Comparison of ENCODE assay signal across 14 mouse cellular contexts in genomic region chr1:153075955-153076354, GRCm38 (mm10).
A peak's percentile ranks its signal among the peaks of the same experiment; 100 is the strongest.
DNase-seq lines count a peak whose midpoint lies in the region; ATAC-seq and TF ChIP-seq lines count a peak whose summit lies in the region.
"Had no signal": no experiment of that assay in that cellular context is flagged by ENCODE, and none has a peak within 500 bp of the region (broad histone marks: within the 10 kb centered on the region; RNA-seq: fewer than 3 reads in every experiment).

No protein-coding gene starts in this region.

- H3K27me3 ChIP-seq in kidney, embryonic 15.5 days, result peaks cover 38% of the 10 kb centered on the region
- H3K27me3 ChIP-seq in stomach, embryonic 16.5 days (ENCODE audit: control insufficient read depth, insufficient read depth, low read length), result peaks cover 7% of the 10 kb centered on the region
- H3K27me3 ChIP-seq in stomach, postnatal 0 days (ENCODE audit: control insufficient read depth, insufficient read depth, low read length), result no peaks in the 10 kb centered on the region
- peaks cover 44% of the 10 kb centered on the region for H3K27me3 ChIP-seq in hindbrain, embryonic 13.5 days

- H3K9me3 ChIP-seq in kidney, embryonic 15.5 days (replicated peaks), result no peaks in the 10 kb centered on the region
- H3K9me3 ChIP-seq in stomach, embryonic 16.5 days (replicated peaks; ENCODE audit: control insufficient read depth, low read length), result no peaks in the 10 kb centered on the region
- H3K9me3 ChIP-seq in stomach, postnatal 0 days (ENCODE audit: control insufficient read depth, low read length), result no peaks in the 10 kb centered on the region
- H3K9me3 ChIP-seq in hindbrain, embryonic 13.5 days, result no peaks in the 10 kb centered on the region
- H3K9me3 ChIP-seq: heart, embryonic 15.5 days; midbrain, embryonic 12.5 days had no signal

- no peak overlapping the region for H3K9ac ChIP-seq in kidney, embryonic 15.5 days
- H3K9ac ChIP-seq in stomach, embryonic 16.5 days (ENCODE audit: low read length), result no peak overlapping the region
- no peak overlapping the region for H3K9ac ChIP-seq in stomach, postnatal 0 days (ENCODE audit: low read length)
- no peak overlapping the region for H3K9ac ChIP-seq in hindbrain, embryonic 13.5 days
- H3K9ac ChIP-seq: heart, embryonic 15.5 days; midbrain, embryonic 12.5 days had no signal

- no peak overlapping the region for H3K27ac ChIP-seq in kidney, embryonic 15.5 days
- no peak overlapping the region for H3K27ac ChIP-seq in stomach, embryonic 16.5 days (ENCODE audit: low read length)
- no peak overlapping the region for H3K27ac ChIP-seq in stomach, postnatal 0 days (replicated peaks)
- no peak overlapping the region for H3K27ac ChIP-seq in hindbrain, embryonic 13.5 days
- no peak overlapping the region for H3K27ac ChIP-seq in layer of hippocampus, adult 2 months
- H3K27ac ChIP-seq: heart, embryonic 15.5 days; midbrain, embryonic 12.5 days had no signal

- no peak for TF ChIP-seq CTCF in stomach, postnatal 0 days (IDR thresholded peaks at IDR 0.05; ENCODE audit: low read depth)
- TF ChIP-seq CTCF in layer of hippocampus, adult 2 months (conservative IDR thresholded peaks at IDR 0.05), result no peak

- no peaks in the 10 kb centered on the region for H3K36me3 ChIP-seq in kidney, embryonic 15.5 days
- H3K36me3 ChIP-seq in stomach, embryonic 16.5 days (ENCODE audit: control insufficient read depth, insufficient read depth, low read length), result no peaks in the 10 kb centered on the region
- no peaks in the 10 kb centered on the region for H3K36me3 ChIP-seq in stomach, postnatal 0 days (ENCODE audit: control insufficient read depth, insufficient read depth, low read length)
- H3K36me3 ChIP-seq in hindbrain, embryonic 13.5 days, result peaks cover 10% of the 10 kb centered on the region
- H3K36me3 ChIP-seq: heart, embryonic 15.5 days; midbrain, embryonic 12.5 days had no signal

- TF ChIP-seq EP300 in stomach, postnatal 0 days (optimal IDR thresholded peaks at IDR 0.05), result no peak

- DNase-seq in kidney, postnatal 10 days, result no peak
- no peak for DNase-seq in stomach, postnatal 0 days (ENCODE audit: low spot score)
- DNase-seq in layer of hippocampus, adult 2 months (ENCODE audit: low spot score in 2 of 2), result no peak
- DNase-seq in ovary, postnatal 14 days (ENCODE audit: low spot score), result no peak
- DNase-seq: adrenal gland, postnatal 36 days; cerebellum, postnatal 25 days; heart, adult 18-20 months; kidney, postnatal 14 days had no signal

- H3K4me2 ChIP-seq in kidney, embryonic 15.5 days, result no peak overlapping the region
- no peak overlapping the region for H3K4me2 ChIP-seq in stomach, embryonic 16.5 days (ENCODE audit: low read depth, low read length)
- H3K4me2 ChIP-seq in stomach, postnatal 0 days (replicated peaks; ENCODE audit: low read depth), result no peak overlapping the region
- H3K4me2 ChIP-seq in hindbrain, embryonic 13.5 days, result no peak overlapping the region
- H3K4me2 ChIP-seq: heart, embryonic 15.5 days; midbrain, embryonic 12.5 days had no signal

- H3K4me3 ChIP-seq in kidney, embryonic 15.5 days (replicated peaks), result no peak overlapping the region
- no peak overlapping the region for H3K4me3 ChIP-seq in stomach, embryonic 16.5 days (replicated peaks; ENCODE audit: low read length)
- no peak overlapping the region for H3K4me3 ChIP-seq in stomach, postnatal 0 days (ENCODE audit: low read depth, low read length)
- no peak overlapping the region for H3K4me3 ChIP-seq in hindbrain, embryonic 13.5 days
- no peak overlapping the region for H3K4me3 ChIP-seq in layer of hippocampus, adult 2 months
- H3K4me3 ChIP-seq: heart, embryonic 15.5 days; midbrain, embryonic 12.5 days had no signal

- WGBS in kidney, embryonic 15.5 days, result 45% methylated on average over 6 of the region's 6 CpGs
- WGBS in stomach, embryonic 16.5 days, result 45% methylated on average over 6 of the region's 6 CpGs
- 45% methylated on average over 6 of the region's 6 CpGs for WGBS in stomach, postnatal 0 days
- 53% methylated on average over 6 of the region's 6 CpGs for WGBS in hindbrain, embryonic 13.5 days

- peak; percentile 75 for ATAC-seq in kidney, embryonic 15.5 days (replicated peaks; ENCODE audit: low FRiP score)
- 0 out of 2 replicates have a peak, but pooled peaks have one; percentile 44 for ATAC-seq in stomach, embryonic 16.5 days (ENCODE audit: insufficient read depth, low FRiP score)
- ATAC-seq in stomach, postnatal 0 days (ENCODE audit: low FRiP score, low TSS enrichment), result no peak
- ATAC-seq in hindbrain, embryonic 13.5 days (ENCODE audit: low FRiP score), result 0 out of 2 replicates have a peak, but pooled peaks have one; percentile 47
- ATAC-seq: activated CD4-positive, CD25-positive, alpha-beta regulatory T cell, adult 4 months had no signal

- peaks cover 15% of the 10 kb centered on the region; the same call in 1 of the 2 replicates for H3K4me1 ChIP-seq in kidney, embryonic 15.5 days
- peaks cover 8% of the 10 kb centered on the region; the same call in 1 of the 2 replicates for H3K4me1 ChIP-seq in stomach, embryonic 16.5 days (ENCODE audit: control insufficient read depth, insufficient read depth, low read length)
- no peaks in the 10 kb centered on the region for H3K4me1 ChIP-seq in stomach, postnatal 0 days (replicated peaks; ENCODE audit: control insufficient read depth, insufficient read depth)
- H3K4me1 ChIP-seq in hindbrain, embryonic 13.5 days (replicated peaks), result peaks cover 46% of the 10 kb centered on the region
